Mouse (Mus musculus): ENCODE results near the gene Tmem184a. TPM values are rescaled to one million over a fixed set of nuclear protein-coding genes. Genes with fewer than 3 reads are reported as not detected.

Tmem184a gene
- polyA plus RNA-seq, 1 experiment from 2014 or later = 0.55 TPM

GRCm38 (mm10) chr5:139812398-139813125, 7.2 kb downstream of the Tmem184a start:
- H3K4me2 ChIP-seq = peak overlapping the region; percentile 25; the same call in 1 of the 2 replicates
- no peak overlapping the region for H3K9ac ChIP-seq
- 64% methylated on average over 20 of the region's 20 CpGs for WGBS
- H3K36me3 ChIP-seq = no peaks in the 10 kb centered on the region
- no peak overlapping the region for H3K27ac ChIP-seq (replicated peaks)
- no peak for ATAC-seq (ENCODE audit: extremely low read depth, insufficient number of reproducible peaks, low FRiP score, low TSS enrichment)
- H3K4me3 ChIP-seq = no peak overlapping the region
- peaks cover 32% of the 10 kb centered on the region for H3K27me3 ChIP-seq (replicated peaks)
- no peaks in the 10 kb centered on the region for H3K9me3 ChIP-seq
- H3K4me1 ChIP-seq = peaks cover 26% of the 10 kb centered on the region

- no peak for ATAC-seq (ENCODE audit: extremely low read depth, insufficient number of reproducible peaks, low FRiP score, low TSS enrichment)
Measured at GRCm38 (mm10) chr5:139811677-139812397, 7.9 kb downstream of the Tmem184a start.

GRCm38 (mm10) chr5:139809397-139809796, 10.3 kb downstream of the Tmem184a start:
- no peak overlapping the region for H3K4me3 ChIP-seq
- no peaks in the 10 kb centered on the region for H3K9me3 ChIP-seq
- no peaks in the 10 kb centered on the region for H3K36me3 ChIP-seq
- ATAC-seq (ENCODE audit: extremely low read depth, insufficient number of reproducible peaks, low FRiP score, low TSS enrichment) = no peak
- H3K27ac ChIP-seq (replicated peaks) = no peak overlapping the region
- 58% methylated on average over 4 of the region's 4 CpGs for WGBS
- H3K4me1 ChIP-seq = peaks cover 26% of the 10 kb centered on the region
- peaks cover 21% of the 10 kb centered on the region for H3K27me3 ChIP-seq (replicated peaks)
- no peak overlapping the region for H3K4me2 ChIP-seq
- H3K9ac ChIP-seq = no peak overlapping the region

More at GRCm38 (mm10) chr5:139811677-139812397, 7.9 kb downstream of the Tmem184a start:
- H3K4me3 ChIP-seq = no peak overlapping the region
- H3K36me3 ChIP-seq = no peaks in the 10 kb centered on the region
- peak overlapping the region; percentile 25; the same call in 1 of the 2 replicates for H3K4me2 ChIP-seq
- WGBS = 62% methylated on average over 15 of the region's 15 CpGs
- H3K27ac ChIP-seq (replicated peaks) = no peak overlapping the region
- peaks cover 32% of the 10 kb centered on the region for H3K27me3 ChIP-seq (replicated peaks)
- H3K9me3 ChIP-seq = no peaks in the 10 kb centered on the region
- H3K9ac ChIP-seq = no peak overlapping the region
- H3K4me1 ChIP-seq = peaks cover 26% of the 10 kb centered on the region

- Histone ChIP-seq H3K4me1 (peaks cover 37% of the 10 kb centered on the region), H3K27ac (replicated peaks) (0 out of 2 replicates have a peak overlapping the region, but pooled peaks have one; percentile 88), H3K36me3 (peaks cover 12% of the 10 kb centered on the region), H3K4me3 (no peak overlapping the region), H3K9ac (no peak overlapping the region), H3K4me2 (no peak overlapping the region), H3K9me3 (no peaks in the 10 kb centered on the region), H3K27me3 (replicated peaks) (no peaks in the 10 kb centered on the region)
- 86% methylated on average over 8 of the region's 8 CpGs for WGBS
- no peak for ATAC-seq (ENCODE audit: extremely low read depth, insufficient number of reproducible peaks, low FRiP score, low TSS enrichment)
Measured at GRCm38 (mm10) chr5:139805924-139806323, 13.8 kb downstream of the Tmem184a start.

GRCm38 (mm10) chr5:139804573-139805111, 15.1 kb downstream of the Tmem184a start:
- H3K27ac ChIP-seq (replicated peaks) = peak overlapping the region; percentile 88
- no peaks in the 10 kb centered on the region for H3K27me3 ChIP-seq (replicated peaks)
- 56% methylated on average over 11 of the region's 11 CpGs for WGBS
- peak overlapping the region; percentile 54 for H3K4me2 ChIP-seq
- H3K36me3 ChIP-seq = peaks cover 25% of the 10 kb centered on the region
- no peak for ATAC-seq (ENCODE audit: extremely low read depth, insufficient number of reproducible peaks, low FRiP score, low TSS enrichment)
- H3K4me3 ChIP-seq = 0 out of 2 replicates have a peak overlapping the region, but pooled peaks have one; percentile 13
- H3K4me1 ChIP-seq = peaks cover 48% of the 10 kb centered on the region
- no peaks in the 10 kb centered on the region for H3K9me3 ChIP-seq
- peak overlapping the region; percentile 61 for H3K9ac ChIP-seq

- no peaks in the 10 kb centered on the region for H3K27me3 ChIP-seq (replicated peaks)
- peak overlapping the region; percentile 88 for H3K27ac ChIP-seq (replicated peaks)
- H3K4me1 ChIP-seq = peaks cover 53% of the 10 kb centered on the region
- no peaks in the 10 kb centered on the region for H3K9me3 ChIP-seq
- H3K4me2 ChIP-seq = peak overlapping the region; percentile 54
- WGBS = 4% methylated on average over 6 of the region's 6 CpGs
- H3K9ac ChIP-seq = peak overlapping the region; percentile 61
- H3K4me3 ChIP-seq = 0 out of 2 replicates have a peak overlapping the region, but pooled peaks have one; percentile 13
- ATAC-seq (ENCODE audit: extremely low read depth, insufficient number of reproducible peaks, low FRiP score, low TSS enrichment) = peak; percentile 74; the same call in 1 of the 2 replicates
- H3K36me3 ChIP-seq = peaks cover 30% of the 10 kb centered on the region
Measured at GRCm38 (mm10) chr5:139804107-139804551, 15.6 kb downstream of the Tmem184a start.

GRCm38 (mm10) chr5:139803601-139804102, 16.1 kb downstream of the Tmem184a start:
- Histone ChIP-seq H3K36me3 (peaks cover 32% of the 10 kb centered on the region), H3K27me3 (replicated peaks) (no peaks in the 10 kb centered on the region), H3K27ac (replicated peaks) (peak overlapping the region; percentile 88), H3K9me3 (no peaks in the 10 kb centered on the region), H3K4me1 (peaks cover 58% of the 10 kb centered on the region), H3K4me2 (peak overlapping the region; percentile 54), H3K4me3 (0 out of 2 replicates have a peak overlapping the region, but pooled peaks have one; percentile 13), H3K9ac (peak overlapping the region; percentile 61)
- WGBS = 7% methylated on average over 12 of the region's 12 CpGs
- peak; percentile 68 for ATAC-seq (ENCODE audit: extremely low read depth, insufficient number of reproducible peaks, low FRiP score, low TSS enrichment)

GRCm38 (mm10) chr5:139803165-139803564, 16.6 kb downstream of the Tmem184a start:
- Histone ChIP-seq H3K4me3 (0 out of 2 replicates have a peak overlapping the region, but pooled peaks have one; percentile 13), H3K4me2 (peak overlapping the region; percentile 54), H3K36me3 (peaks cover 32% of the 10 kb centered on the region), H3K9ac (no peak overlapping the region), H3K4me1 (peaks cover 63% of the 10 kb centered on the region), H3K27me3 (replicated peaks) (no peaks in the 10 kb centered on the region), H3K9me3 (no peaks in the 10 kb centered on the region), H3K27ac (replicated peaks) (peak overlapping the region; percentile 88)
- WGBS = 71% methylated on average over 8 of the region's 8 CpGs
- no peak for ATAC-seq (ENCODE audit: extremely low read depth, insufficient number of reproducible peaks, low FRiP score, low TSS enrichment)

- Histone ChIP-seq H3K36me3 (peaks cover 32% of the 10 kb centered on the region), H3K4me2 (no peak overlapping the region), H3K27me3 (replicated peaks) (no peaks in the 10 kb centered on the region), H3K27ac (replicated peaks) (no peak overlapping the region), H3K4me3 (no peak overlapping the region), H3K4me1 (peaks cover 76% of the 10 kb centered on the region), H3K9me3 (no peaks in the 10 kb centered on the region), H3K9ac (no peak overlapping the region; the same call in 1 of the 2 replicates)
- WGBS = 92% methylated on average over 10 of the region's 10 CpGs
- no peak for ATAC-seq (ENCODE audit: extremely low read depth, insufficient number of reproducible peaks, low FRiP score, low TSS enrichment)
Measured at GRCm38 (mm10) chr5:139801880-139802279, 17.8 kb downstream of the Tmem184a start.

GRCm38 (mm10) chr5:139801231-139801630, 18.5 kb downstream of the Tmem184a start:
- Histone ChIP-seq H3K9me3 (no peaks in the 10 kb centered on the region), H3K4me2 (no peak overlapping the region), H3K4me3 (no peak overlapping the region), H3K9ac (0 out of 2 replicates have a peak overlapping the region, but pooled peaks have one; percentile 9), H3K27ac (replicated peaks) (peak overlapping the region; percentile 54), H3K36me3 (peaks cover 32% of the 10 kb centered on the region), H3K27me3 (replicated peaks) (no peaks in the 10 kb centered on the region), H3K4me1 (peaks cover 82% of the 10 kb centered on the region)
- no peak for ATAC-seq (ENCODE audit: extremely low read depth, insufficient number of reproducible peaks, low FRiP score, low TSS enrichment)
- WGBS = 82% methylated on average over 8 of the region's 8 CpGs
